Mouse (Mus musculus): ENCODE data around the gene Map2k4.

The Map2k4 gene

GRCm38 (mm10) chr11:65712754-65713306 lies 75.3 kb downstream of the Map2k4 start:
- no peak for DNase-seq (ENCODE audit: low read depth)

GRCm38 (mm10) chr11:65706784-65707183 lies 81.3 kb downstream of the Map2k4 start:
- no peak for DNase-seq (ENCODE audit: low read depth)

- DNase-seq (ENCODE audit: low read depth): no peak
Observed at GRCm38 (mm10) chr11:65706176-65706575, 81.9 kb downstream of the Map2k4 start.

GRCm38 (mm10) chr11:65704861-65705260 lies 83.2 kb downstream of the Map2k4 start:
- DNase-seq (ENCODE audit: low read depth): no peak

- DNase-seq (ENCODE audit: low read depth): peak; percentile 38
Observed at GRCm38 (mm10) chr11:65678824-65679402, 109.2 kb downstream of the Map2k4 start.

GRCm38 (mm10) chr11:65667348-65667969 lies 120.6 kb downstream of the Map2k4 start:
- DNase-seq (ENCODE audit: low read depth): no peak

GRCm38 (mm10) chr11:65664903-65665302 lies 123.2 kb downstream of the Map2k4 start:
- no peak for DNase-seq (ENCODE audit: low read depth)

GRCm38 (mm10) chr11:65661790-65662522 lies 126.1 kb downstream of the Map2k4 start:
- DNase-seq (ENCODE audit: low read depth): no peak

- no peak for DNase-seq (ENCODE audit: low read depth)
Observed at GRCm38 (mm10) chr11:65653932-65654331, 134.2 kb downstream of the Map2k4 start.

GRCm38 (mm10) chr11:65651426-65651825 lies 136.7 kb downstream of the Map2k4 start:
- DNase-seq (ENCODE audit: low read depth): no peak

GRCm38 (mm10) chr11:65649956-65650715 lies 138.0 kb downstream of the Map2k4 start:
- DNase-seq (ENCODE audit: low read depth): peak; percentile 80

GRCm38 (mm10) chr11:65649469-65649868 lies 138.6 kb downstream of the Map2k4 start:
- DNase-seq (ENCODE audit: low read depth): no peak

- no peak for DNase-seq (ENCODE audit: low read depth)
Observed at GRCm38 (mm10) chr11:65646314-65646713, 141.8 kb downstream of the Map2k4 start.

- DNase-seq (ENCODE audit: low read depth): no peak
Observed at GRCm38 (mm10) chr11:65644539-65644938, 143.6 kb downstream of the Map2k4 start.

- DNase-seq (ENCODE audit: low read depth): no peak
Observed at GRCm38 (mm10) chr11:65640261-65640660, 147.8 kb downstream of the Map2k4 start.
